Mouse (Mus musculus) brain, embryonic 18.5 days (tissue): ENCODE results near the gene Ccrl2.

ENCODE experiments used
- DNase-seq: peaks from one replicate; pipeline ENCODE4 v3.0.0-alpha.2; 2012; ENCODE audit warnings: low read depth, low spot score

Ccrl2 gene

DNA sequence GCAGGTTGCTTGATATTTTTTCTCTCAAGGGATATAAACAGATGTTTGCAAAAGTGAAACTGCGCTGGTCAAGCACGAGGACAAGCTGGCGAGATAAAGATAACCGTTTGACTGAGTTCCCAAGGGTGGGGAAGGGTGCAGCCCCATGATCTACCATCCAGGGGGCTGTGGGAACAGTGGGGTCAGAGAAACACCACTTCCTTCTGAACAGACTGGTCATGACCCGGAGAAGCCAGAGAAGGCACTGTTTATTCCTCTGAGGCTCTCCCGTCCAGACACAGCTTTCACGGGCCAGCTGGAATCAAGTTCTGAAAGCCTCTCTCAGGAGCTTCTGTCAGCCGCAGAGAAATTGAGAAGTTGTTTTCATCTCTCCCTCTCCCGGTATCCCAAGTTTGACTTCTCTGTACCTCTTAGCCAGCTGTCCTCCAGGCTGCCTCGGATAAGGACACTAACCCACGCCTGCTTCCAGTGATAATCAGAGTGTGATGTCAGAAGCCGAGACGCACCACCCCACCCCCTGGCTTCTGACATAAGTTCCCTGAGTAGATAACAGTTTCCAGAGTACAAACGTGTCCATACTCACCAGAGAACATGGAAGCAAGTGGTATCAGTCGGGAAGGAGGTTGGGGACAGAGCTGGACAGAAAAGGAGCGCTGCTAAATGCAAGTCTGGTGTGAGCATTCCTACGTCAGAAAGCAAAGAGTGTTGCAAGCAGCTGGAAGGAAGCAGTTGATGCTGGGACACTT, at the start of gene Ccrl2:
Gene Ccrl2 (minus strand): TSS at position 722 of the 746 bp plus-strand sequence.
- DNase-seq = no peak

DNA sequence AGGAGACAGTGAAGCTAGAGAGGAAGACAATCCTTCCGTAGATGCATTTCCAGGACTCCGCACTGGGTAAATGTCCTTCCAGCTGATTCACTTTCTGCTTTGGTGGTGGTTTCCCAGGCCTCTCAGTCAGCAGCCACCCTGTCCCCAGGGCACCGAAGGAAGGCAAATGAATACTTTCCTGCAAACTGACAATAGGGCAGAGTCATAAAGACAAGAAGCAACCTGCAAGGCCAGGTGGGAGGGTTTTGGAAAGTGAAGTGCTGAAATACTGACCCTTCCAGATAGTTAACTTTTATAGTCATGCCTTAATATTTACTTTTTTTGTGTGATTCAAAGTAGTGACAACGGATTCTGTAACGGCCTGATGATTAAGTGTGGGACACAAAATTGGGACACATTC, 46.6 kb upstream of the Ccrl2 start:
- DNase-seq = no peak

DNA sequence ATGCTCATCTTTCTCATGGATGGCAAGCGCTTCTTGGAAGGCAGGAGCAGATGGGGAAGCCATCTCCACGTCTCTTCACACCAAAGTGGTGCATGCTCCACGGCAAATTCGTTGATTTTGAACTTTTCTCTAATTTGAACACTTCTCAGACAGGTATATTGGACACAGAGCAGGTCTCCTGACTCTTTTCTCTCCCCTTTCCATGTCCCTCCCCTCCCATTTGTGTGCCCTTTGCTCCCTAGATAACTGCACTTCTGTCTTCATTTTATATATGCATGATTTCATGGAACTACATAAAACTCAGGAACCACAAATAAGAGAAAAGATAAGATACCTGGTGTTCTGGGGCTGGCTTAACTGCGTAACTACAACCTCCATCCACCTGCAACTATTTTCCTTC, 46.0 kb upstream of the Ccrl2 start:
- DNase-seq = no peak

DNA sequence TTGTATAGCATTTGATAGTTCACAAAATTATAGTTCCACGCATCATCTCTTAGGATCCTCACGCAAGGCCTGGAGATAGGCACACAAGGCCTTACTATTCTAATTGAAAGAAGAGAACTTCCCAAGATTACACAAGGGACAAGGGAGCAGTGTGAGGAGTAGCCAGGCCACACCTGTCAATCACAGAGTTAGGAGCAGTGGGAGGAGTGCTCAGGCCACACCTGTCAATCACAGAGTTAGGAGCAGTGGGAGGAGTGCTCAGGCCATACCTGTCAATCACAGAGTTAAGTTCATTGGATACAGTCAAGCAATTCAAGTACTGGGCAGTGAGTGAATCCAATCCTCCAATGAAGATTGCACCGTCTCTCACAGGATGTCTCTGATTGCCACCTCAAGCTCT, 43.1 kb upstream of the Ccrl2 start:
- DNase-seq = no peak

DNA sequence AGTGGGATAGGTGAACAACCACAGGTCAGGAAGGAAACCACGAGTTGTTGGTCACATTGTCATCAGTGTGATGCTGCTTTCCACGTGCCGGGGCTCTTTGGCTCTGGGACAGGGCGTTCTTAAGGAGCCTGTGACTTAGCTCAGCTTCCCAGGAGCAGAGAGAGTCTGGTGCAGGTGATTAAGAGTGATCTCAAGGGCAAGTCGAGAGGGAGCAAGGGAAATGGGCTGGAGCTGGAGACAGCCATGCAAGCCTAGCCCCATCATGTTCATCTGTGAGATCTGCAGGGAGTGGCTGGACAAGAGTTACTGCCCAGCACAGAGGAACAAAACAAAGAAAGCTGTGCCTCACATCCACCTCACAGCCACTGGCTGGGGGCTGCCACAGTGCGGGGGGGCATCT, 40.2 kb upstream of the Ccrl2 start:
- no peak for DNase-seq

DNA sequence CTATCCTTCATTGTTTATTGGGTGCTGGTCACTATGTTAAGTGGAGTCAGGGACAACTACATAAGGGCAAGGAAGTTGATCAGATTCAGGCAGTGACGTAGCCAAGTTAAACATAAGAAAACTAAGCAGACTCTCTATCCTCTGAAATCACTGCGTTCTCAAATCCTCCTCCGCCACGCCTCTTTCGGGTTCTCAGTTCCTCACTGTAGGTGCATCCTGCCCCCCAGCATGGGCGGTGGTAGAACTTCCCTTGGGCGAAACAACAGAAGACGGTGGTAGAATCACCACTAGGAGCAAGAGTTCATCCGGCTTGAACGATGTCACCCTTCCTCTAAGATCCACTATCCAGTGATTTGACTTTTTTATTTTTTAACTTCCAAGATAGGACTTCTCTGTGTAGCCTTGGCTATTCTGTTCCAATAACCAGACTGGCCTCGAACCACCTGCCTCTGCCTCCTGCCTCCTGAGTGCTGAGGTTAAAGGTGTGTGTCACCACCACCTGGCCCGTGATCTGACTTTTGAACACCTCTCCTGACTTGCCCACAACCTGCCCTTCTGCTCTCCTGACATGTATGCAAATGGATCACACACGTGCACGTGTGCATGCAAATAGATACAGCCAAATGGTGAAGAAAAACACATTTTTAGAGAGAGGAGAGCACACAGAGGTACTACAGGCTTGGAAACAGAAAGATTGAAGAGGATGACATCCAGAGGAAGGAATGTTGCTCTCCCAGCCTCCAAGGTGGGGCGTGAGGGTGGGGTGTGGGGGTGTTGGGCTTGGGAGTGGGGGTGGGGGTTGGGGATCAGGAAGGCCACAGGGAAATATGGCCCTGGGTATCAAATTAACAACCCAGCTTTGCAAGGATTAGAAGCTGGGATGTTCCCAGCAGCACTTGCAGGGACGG, 39.4 kb upstream of the Ccrl2 start:
- DNase-seq = no peak

DNA sequence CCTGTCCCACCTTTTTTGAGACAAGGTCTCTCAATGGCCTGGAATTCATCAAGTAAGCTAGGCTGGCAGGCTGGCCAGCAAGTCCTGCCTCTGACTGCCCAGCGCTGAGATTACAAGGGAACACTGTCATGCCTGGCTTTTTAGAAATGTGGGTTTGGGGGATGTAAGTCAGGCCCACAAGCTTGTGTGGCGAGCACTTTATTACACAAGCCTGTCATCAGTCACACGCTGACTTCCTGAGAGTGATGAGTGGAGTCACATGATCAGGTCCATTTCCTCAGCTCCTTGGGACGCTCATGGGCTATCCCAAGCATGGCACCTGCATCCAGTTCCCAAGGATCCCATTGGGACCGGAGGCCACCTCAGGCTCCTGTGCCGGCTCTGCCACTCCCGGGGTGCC, 38.4 kb upstream of the Ccrl2 start:
- DNase-seq = no peak

DNA sequence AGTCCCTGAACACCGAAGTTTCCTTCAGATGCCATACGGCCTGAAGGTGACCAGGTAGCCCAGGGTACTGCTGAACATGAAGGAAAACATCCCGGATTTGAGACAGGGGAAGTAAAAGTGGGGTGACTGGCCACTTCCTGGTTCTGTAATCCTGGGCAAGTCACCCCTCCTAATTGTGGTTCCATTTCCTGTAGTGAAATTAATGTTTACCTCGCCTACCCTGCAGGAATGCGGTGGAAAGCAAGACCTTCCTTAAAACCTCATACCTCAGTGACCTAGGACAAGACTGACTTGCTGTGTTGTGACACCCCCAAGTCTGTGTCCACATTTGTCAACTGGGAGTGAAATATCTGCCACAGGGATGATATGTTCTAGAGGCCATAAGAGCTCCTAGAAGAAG, 37.3 kb upstream of the Ccrl2 start:
- no peak for DNase-seq

DNA sequence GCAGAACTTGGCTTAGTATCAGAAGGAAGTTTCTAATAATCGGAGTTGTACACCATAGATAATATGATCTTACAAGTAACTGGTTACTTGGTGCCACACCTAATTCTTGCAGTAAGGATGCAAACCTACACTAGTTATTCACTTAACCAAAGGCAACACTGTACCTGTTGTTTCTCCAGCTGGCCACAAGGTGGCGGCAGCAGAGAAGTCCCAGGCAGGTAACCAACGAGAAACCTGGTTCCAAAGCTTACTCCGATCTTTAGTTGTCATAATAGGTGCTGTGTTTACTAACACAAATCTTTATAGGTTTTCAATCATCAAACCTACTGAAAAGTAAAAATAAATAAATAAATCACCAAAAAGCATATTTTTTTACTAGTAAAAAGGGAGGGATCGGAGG, 35.8 kb upstream of the Ccrl2 start:
- peak; percentile 12 for DNase-seq

DNA sequence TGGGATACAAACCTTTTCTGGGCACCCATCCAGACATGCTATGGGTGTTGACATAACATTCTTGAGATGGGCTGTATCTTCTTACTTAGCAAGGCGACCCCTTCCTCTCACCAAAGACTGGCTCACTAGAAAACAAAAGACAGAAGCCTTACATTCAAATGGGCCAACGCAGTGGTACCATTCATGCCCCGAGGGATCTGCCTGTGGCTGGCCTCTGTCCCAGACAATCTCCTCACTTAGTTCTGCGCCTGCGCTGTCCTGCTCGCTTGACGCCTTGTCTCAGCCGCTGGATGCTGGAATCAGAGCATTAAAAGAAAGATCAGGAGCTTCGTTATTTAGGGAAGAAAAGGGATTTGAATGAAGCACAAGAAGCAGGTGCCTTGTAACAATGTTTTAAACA, 35.3 kb upstream of the Ccrl2 start:
- DNase-seq = no peak

DNA sequence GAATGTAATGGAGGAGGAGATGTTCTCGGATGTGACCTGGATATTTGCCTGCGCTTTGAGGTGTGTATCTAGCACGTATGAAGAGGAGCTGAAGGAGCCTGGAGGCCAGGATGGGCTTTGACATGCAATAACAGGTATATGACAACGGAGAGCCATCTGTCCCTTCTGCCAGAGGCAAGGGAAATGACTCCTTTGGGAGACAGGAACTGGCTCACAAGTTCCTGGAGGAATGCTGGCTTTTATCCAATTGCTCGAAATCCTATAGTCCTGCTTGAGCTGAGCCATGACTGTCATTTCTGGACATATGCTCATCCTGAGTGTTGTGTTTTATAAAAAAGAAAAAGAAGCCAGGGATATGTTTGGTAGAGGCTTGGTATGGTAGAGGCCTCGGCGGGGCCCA, 31.6 kb upstream of the Ccrl2 start:
- no peak for DNase-seq

DNA sequence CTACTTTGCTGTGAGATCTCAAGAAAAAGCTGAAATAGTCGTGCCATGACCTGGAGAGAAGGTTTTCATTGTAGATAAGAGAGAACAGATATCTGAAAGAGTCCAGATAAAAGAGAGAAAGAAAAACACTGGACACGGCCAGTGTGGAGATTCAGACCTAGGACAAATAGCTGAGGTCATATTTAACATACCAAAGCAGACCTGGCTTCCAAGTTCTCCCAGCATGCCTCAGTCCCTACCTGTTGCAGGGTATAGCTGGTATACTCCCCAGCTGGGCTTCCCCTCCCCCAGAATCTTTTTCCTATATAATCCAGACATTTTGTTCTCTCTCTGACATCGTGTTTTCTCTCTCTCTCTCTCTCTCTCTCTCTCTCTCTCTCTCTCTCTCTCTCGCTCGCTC, 30.6 kb upstream of the Ccrl2 start:
- no peak for DNase-seq

DNA sequence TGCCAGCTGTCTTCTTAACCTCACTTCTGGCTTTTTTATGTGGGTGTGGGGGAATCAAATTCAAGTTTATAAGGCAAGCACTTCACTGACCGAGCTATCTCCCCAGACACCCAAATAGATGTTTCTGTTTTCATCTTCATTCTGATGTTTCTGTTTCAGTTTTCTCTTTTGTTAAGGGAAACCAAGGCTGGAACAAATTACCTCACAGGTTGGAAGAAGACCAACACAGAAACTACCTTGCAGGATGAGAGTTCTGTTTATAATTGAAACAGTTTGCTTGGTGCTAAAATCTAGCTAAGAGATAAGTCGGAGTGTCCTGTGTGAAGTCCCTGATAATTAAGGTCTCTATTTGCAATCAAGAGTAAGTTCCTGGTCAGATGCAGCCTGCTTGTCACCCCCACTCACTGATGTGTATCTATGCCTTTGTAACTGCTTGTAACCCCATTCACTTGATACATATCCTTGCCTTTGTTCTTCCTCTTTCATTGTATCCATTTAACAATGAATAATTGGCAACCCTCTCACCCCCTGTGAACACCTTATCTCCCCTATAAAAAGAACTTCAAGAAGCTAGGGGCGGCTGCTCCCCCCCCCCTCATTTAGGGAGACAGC, 29.8 kb upstream of the Ccrl2 start:
- DNase-seq = no peak

DNA sequence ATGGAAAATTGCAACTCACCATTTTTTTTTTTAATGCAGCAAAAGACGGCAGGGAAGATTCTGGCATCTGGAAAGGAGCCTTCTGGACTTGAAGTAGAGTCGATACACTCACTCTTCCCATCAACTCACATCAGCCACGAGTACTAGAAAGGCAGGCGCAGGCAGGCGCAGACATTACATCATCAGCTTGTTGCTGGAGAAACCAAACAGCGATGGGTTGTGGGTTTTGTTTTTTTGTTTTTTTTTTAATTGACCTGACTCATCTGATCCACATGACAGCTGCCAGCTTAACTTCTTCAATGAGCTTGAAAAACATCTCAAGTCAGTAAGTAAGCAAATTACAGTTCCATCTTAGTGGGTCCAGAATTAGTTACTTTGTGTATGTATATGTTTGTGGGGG, 28.8 kb upstream of the Ccrl2 start:
- no peak for DNase-seq

DNA sequence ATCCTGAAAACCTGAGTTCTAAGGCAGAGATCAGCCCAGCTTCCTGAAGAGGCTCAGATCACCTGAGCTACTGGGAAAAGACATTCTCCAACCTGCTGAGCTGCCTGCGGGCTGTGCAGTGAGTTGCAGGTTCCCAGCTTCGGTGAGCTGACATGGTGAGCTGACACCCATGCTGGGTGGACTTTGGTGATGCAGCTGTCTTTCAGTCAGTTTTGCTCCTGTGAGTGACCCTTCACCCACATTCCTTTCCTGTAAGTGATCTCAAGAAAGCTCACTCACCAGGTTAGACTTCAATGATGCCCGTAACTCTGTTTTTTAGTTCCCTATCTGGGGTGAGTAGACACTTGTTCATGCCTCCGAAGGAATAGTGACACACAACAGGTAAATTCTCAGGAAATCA, 28.0 kb upstream of the Ccrl2 start:
- DNase-seq = no peak

DNA sequence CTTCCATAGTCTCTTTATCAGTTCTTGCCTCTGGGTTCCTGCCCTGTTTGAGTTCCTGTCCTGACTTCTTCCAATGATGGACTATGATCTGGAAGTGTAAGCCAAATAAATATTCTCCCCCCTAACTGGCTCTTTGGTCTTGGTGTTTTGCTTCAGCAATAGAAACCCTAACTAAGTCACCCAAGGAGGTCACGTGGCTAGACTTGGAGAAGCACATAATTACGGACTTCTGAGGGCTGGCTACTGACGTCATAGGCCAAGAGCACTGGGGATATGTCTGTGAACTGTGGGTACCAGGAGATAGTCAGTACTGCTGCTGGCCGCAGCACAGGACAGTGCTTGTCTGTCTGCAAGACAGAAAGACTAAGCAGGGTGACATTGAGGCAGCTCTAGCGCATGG, 24.4 kb upstream of the Ccrl2 start:
- DNase-seq = no peak

DNA sequence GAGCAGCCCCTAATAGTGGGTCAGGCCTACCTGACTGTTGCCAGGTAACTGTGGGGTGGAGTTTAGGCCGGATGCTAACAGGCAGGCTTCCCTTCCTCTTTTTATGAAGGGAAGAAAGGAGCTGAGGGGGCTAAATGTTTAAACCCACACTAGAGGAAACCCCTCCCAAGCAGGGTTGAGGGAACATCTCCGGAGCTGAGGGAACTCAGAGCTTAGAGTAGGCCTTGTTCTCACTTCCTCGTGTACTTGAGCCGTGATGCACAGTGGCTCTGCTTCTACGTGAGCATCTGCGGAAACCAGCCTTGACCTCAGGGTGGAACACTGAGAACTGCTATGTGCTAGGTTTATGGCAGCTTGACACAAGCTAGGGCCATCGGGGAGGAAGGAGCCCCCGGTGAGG, 23.5 kb upstream of the Ccrl2 start:
- no peak for DNase-seq

DNA sequence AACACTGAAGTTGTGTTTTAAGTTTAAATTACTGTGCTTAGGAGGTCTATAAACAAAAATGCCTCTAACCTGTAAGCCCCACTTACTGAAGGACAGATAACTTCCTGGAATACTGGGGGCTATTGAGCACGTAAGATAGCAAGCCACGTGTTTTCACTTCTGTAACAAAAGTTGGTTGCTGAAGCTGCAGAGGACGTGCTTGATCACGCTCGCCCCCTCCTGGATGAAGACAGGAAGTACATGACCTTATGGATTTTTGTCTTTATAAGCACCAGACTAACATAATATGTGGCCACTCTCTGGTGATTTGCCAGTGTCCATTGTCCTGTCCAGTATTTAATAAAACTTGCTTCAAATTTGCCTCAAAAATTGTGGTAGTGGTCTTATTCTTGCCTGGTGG, 20.4 kb upstream of the Ccrl2 start:
- no peak for DNase-seq

DNA sequence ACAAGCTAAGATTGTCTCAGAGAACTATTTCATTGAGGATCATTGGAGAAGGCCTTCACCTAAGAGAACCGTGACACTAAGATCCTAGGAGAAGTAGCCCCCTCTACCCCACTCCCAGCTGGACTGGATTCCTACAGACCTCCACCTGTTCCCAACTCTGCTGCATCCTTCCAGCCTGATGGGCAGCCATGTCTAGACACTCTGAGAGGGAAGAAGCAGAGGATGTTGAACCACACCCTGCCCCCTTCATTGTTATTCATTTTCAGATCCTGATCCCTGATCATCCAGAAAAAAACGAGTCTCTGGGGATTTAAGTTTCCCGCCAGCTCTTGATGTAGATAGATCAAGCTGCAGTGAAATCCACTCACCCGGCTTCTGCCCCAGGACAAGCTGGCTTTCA, 15.7 kb upstream of the Ccrl2 start:
- no peak for DNase-seq

DNA sequence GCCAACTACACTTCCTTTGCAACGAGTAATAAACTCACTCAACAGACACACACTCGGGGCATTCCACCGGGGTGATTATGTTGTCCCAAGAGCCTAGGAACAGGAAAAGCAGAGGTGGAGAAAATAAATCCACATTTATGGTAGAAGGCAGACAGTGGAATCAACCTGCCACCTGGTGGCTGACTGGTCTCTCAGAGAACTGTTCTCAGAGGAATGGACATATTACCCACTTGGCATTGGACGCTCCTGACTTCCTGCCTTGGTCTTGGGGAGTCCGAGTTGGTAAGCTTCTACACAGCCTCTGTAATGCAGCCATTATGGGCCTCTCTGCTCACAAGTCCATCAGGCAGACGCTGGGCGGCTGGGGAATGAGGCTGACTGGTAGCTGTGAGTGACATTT, 14.9 kb upstream of the Ccrl2 start:
- DNase-seq = no peak

DNA sequence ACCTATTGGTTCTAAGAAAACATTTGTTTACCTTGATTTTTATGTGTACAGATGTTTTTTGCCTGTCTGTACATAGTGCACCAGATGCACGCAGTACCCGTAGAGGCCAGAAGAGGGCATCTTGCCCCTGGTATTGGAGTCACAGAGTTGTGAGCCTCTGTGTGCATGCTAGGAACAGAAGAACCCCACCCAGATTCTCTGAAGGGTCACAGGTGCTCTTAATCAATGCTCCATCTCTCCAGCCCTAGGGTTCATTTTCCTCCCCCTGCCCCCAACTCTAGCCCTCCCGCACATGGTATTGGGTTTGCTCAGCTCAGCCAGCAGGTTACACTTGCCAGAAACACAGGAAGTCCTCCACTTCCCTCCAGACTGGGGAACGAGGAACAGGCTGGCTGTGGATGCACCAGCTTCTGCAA, 13.2 kb upstream of the Ccrl2 start:
- no peak for DNase-seq

DNA sequence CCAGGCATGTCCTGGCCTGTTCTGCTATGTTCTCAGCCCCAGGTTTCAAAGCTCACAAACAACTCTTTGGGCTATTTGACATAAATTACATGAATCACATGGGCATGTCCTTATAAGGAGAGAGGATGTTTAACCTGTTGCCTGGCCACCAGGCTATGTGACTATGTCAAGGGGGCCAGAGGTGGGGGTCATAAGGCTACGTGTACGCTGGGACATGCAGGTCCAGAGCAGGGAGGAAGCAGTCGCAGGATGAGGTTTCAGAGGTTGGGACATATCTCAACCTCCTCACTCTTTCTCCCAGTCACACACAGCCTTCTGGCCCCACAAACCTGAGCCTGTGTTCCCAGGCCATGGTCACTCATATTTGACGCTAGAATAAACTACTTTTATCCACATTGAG, 9.7 kb upstream of the Ccrl2 start:
- no peak for DNase-seq

DNA sequence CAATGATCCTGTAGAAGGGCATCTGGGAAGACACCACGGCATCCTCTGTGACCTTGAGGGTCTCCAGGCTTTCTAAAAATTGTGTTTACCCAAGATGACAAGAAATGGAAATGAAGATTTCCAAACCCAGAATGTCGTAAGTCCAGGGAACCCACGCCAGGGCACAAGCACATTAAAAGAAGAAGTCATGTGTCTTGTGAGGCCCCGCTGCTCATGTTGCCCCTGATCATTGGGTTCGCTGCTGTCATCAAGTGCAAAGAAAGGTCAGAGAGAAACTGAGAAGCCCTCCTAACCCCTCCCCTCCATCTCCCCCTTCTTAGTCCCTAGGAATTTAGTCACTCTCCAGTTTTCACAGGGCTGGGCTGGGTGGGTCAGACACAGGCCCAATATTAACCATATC, 5.5 kb upstream of the Ccrl2 start:
- DNase-seq = no peak
